Mouse (Mus musculus): ENCODE results near the gene Ttll9. TPM values are rescaled to one million over a fixed set of nuclear protein-coding genes. Genes with fewer than 3 reads are reported as not detected.

The Ttll9 gene
- 6.0 and 6.9 TPM in 2 replicates for polyA plus RNA-seq (2015; fragmentation: Nextera tagmentation; extraction: Ambion mirVana)

DNA sequence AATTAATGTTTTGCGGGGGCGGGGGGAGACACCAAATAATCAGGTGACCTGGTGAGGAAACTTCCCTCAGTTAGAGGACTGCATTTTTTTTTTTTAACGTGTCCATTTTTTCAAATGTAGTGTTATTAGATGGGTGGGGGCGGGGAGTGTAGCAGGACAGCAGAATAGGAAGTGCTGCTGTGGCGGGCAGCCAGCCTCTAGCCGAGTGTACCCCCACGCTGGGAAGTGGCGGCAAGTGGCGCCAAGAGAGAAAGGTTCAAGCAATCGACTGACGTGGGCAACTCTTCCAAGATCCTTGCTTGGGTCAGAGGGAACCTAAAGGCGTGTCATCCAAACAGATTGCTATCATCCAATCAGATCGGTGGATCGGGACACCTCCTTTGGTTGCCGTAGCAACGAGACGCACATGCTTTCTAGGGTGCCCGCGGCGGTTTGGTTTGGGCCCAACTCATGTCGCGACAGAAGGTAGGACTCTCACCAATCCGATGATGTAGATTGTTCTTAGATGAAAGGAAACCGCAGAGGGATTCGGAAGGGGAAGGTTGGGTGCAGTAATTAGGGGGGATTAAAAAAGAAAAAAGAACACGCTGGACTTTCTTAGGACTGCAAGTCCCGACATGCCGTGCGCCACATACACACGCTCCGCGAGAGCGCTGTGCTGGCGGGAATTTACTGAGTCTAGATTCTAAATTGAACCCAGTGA is at the start of gene Ttll9:
Gene Ttll9 (plus strand): TSS at position 395 of the 703 bp plus-strand sequence.

DNA sequence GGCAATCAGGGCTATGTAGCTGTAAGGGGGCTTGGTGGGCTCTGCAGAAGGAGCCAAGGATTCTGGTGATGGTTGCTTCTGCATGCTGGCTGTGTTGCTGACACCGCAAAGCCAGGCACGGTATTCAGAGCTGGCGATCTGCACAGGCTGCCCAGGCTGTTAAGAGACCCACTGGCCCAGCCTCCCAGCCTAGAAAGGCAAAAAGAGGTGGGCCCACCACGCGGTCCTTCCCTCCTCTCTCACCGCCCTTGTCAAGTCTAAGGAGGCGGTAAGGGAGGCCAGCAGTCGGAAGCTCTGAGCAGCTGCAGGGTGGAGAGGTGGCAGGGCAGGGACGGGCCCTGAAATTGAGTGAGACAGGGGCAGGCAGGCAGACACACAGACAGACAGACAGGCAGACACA is 29.2 kb upstream of the Ttll9 start, which contains the start of gene Foxs1:
Gene Foxs1 (minus strand): TSS at position 161 of the 400 bp plus-strand sequence.

DNA sequence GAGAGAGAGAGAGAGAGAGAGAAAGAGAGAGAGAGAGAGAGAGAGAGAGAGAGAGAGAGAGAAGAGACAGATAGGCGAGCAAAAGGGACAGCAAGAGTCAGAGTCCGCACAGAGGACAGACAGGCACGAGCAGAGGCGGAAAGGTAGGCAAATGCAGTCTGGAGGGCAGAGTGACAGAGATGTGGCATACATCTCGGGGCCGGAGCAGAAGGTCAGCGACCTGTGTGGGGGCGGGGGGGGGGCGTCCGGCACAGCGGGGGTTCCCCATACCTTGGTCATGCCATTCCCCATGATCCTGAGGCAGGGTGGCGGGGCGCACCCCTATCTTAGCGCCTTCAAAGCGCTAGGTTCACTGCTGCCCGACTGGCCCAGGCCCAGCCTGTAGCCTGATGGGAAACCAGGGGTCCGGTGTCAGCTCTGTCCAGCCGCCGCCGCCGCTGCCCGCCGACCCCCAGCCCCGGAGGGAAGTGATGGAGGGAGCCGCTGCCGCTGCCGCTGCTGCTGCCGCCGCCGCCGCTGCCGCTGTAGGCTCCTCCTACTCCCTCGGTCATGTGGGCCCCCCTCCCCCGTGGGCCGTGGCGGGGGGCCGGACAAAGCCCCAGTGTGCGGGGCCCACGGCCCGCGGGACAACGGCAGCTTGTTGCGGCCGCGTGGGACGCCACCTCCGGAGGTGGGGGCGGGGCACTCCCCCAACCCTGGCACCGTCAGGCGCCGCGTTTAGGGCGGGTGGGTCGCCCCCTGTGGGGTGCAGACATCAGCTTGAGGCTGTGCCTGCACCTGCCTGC is 11.0 kb upstream of the Ttll9 start, which contains the start of gene Dusp15:
Gene Dusp15 (minus strand): TSS at position 634 of the 785 bp plus-strand sequence.

DNA sequence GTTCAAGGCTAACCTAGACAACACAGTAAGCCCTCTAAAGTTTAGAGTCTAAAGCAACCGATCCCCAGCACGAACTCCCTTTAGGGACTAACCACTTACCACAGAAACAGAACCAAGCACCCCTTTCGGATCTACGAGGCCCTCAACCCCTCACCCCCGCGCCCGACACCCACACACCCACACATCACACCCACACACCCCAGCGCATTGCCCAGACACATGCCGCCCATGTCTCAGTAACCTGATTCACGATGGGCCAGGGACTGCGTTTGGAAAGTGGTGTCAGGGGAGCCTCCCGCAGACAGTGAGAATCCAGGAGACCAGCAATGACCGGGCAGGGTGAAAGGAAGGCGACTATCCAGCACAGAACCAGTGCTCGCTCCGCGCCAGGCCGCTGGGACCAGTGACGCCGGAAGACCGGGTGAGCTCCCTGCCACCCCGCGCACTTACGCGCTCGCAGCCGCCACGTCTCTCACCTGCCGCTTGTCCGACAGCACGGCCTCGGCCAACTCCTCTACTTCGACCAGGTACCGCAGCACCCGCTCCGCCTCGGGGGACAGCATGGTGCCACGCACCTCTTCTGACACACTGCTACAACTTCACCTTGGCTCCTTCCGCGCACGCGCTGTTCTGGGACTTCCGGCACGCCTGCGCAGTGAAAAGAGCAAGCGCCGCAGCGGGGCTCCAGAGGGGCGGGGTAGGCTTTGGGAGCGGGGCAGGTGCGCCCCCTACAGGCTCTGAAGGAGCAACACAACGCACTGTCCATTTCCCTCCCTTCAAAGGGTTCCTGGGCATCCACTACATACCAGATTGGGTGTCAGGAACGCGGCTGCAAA is 52.7 kb downstream of the Ttll9 start, which contains the start of gene Pdrg1:
Gene Pdrg1 (minus strand): TSS at position 670 of the 836 bp plus-strand sequence.

DNA sequence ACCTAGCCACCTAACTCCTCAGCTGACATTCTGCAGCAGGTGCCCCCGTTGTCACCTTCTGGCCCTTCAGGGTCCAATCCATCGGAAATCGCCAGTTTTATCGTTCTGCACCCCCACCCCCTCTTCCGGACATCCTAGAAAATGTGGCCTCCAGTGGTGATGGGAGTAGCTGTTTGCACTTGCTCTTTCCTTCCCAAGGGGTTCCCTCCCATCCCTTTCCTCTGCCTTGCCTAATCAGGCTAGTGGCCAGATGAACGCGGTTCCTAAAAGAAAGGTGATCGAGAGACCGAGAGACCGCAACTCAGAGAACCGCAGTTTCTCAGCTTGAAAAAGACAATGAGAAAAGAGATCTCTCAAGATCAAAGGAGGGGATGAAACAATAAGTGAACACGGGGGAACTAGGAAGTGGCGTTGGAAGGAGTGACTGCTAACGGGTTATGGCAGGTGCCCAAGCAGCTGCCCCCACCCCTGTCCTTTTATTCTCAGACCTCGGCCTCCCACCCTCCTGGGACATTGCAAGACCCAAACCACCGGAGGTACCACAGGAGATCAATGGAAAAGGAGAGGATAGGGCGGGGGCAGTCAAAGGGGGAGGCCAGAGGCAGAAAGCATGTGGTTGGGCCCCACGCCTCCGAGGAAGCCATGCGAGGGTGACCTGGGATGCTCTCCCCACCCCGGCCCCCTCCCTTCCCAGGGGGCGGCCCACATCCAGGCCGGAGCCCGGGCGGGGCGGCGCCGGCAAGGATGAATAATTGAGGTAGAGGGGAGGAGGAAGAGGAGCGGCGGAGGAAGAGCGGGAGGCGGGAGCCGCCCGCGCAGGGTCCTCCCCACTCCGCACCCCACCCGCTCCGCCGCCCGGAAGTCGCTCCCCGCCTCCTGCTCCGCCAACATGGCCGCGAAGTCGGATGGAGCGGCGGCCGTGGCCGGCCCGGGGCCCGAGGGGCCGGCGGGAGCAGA is 69.1 kb downstream of the Ttll9 start, which contains the start of gene Xkr7:
Gene Xkr7 (plus strand): TSS at position 727 of the 957 bp plus-strand sequence.

Other genes starting within 250 kb of the Ttll9 start
- gene Id1, start 226.2 kb upstream of the Ttll9 start, polyA plus RNA-seq (2015; fragmentation: Nextera tagmentation; extraction: Ambion mirVana) = 66.5 and 81.4 TPM in 2 replicates
- 4.0 and 4.9 TPM in 2 replicates for gene Cox4i2, start 208.3 kb upstream of the Ttll9 start, polyA plus RNA-seq (2015; fragmentation: Nextera tagmentation; extraction: Ambion mirVana)
- gene Bcl2l1, start 130.8 kb upstream of the Ttll9 start, polyA plus RNA-seq (2015; fragmentation: Nextera tagmentation; extraction: Ambion mirVana) = 83.6 and 92.9 TPM in 2 replicates
- gene Tpx2, start 114.5 kb upstream of the Ttll9 start, polyA plus RNA-seq (2015; fragmentation: Nextera tagmentation; extraction: Ambion mirVana) = 6.6 TPM in 2 replicates
- gene Mylk2, start 51.1 kb upstream of the Ttll9 start, polyA plus RNA-seq (2015; fragmentation: Nextera tagmentation; extraction: Ambion mirVana) = not detected in 2 replicates
- gene Foxs1, start 29.3 kb upstream of the Ttll9 start, polyA plus RNA-seq (2015; fragmentation: Nextera tagmentation; extraction: Ambion mirVana) = 2.9 and 3.9 TPM in 2 replicates
- gene Dusp15, start 10.8 kb upstream of the Ttll9 start, polyA plus RNA-seq (2015; fragmentation: Nextera tagmentation; extraction: Ambion mirVana) = 25.0 and 28.6 TPM in 2 replicates
- gene Pdrg1, start 52.9 kb downstream of the Ttll9 start, polyA plus RNA-seq (2015; fragmentation: Nextera tagmentation; extraction: Ambion mirVana) = 232 and 240 TPM in 2 replicates
- gene Xkr7, start 69.4 kb downstream of the Ttll9 start, polyA plus RNA-seq (2015; fragmentation: Nextera tagmentation; extraction: Ambion mirVana) = 1.2 and 1.6 TPM in 2 replicates
- 1.4 and 2.3 TPM in 2 replicates for gene Ccm2l, start 103.5 kb downstream of the Ttll9 start, polyA plus RNA-seq (2015; fragmentation: Nextera tagmentation; extraction: Ambion mirVana)
- gene Hck, start 146.0 kb downstream of the Ttll9 start, polyA plus RNA-seq (2015; fragmentation: Nextera tagmentation; extraction: Ambion mirVana) = 6.4 and 6.8 TPM in 2 replicates
- 70.4 and 79.2 TPM in 2 replicates for gene Tm9sf4, start 198.8 kb downstream of the Ttll9 start, polyA plus RNA-seq (2015; fragmentation: Nextera tagmentation; extraction: Ambion mirVana)